9 mouse cellular contexts compared by ENCODE assay signal in genomic region chr7:112856121-112856571, GRCm38 (mm10).
A peak's percentile ranks its signal among the peaks of the same experiment; 100 is the strongest.
DNase-seq lines count a peak whose midpoint lies in the region; ATAC-seq lines count a peak whose summit lies in the region.
"Had no signal": no experiment of that assay in that cellular context is flagged by ENCODE, and none has a peak within 500 bp of the region (broad histone marks: within the 10 kb centered on the region; RNA-seq: fewer than 3 reads in every experiment).

No protein-coding gene starts in this region.

- H3K36me3 ChIP-seq in heart, embryonic 12.5 days = peaks cover 30% of the 10 kb centered on the region
- H3K36me3 ChIP-seq in limb, embryonic 13.5 days = peaks cover 24% of the 10 kb centered on the region

- WGBS in heart, embryonic 12.5 days = 38% methylated on average over 7 of the region's 7 CpGs
- WGBS in limb, embryonic 13.5 days = 34% methylated on average over 7 of the region's 7 CpGs

- H3K27me3 ChIP-seq in heart, embryonic 12.5 days (replicated peaks) = no peaks in the 10 kb centered on the region
- no peaks in the 10 kb centered on the region for H3K27me3 ChIP-seq in limb, embryonic 13.5 days
- H3K27me3 ChIP-seq: midbrain, embryonic 12.5 days had no signal

- no peak overlapping the region for H3K4me3 ChIP-seq in heart, embryonic 12.5 days
- H3K4me3 ChIP-seq in limb, embryonic 13.5 days = no peak overlapping the region
- H3K4me3 ChIP-seq: midbrain, embryonic 12.5 days had no signal

- DNase-seq in lung, postnatal 10 days = peak; percentile 16
- DNase-seq in lung, adult 18-20 months = no peak
- DNase-seq in cerebellum, postnatal 10 days = peak; percentile 97 to 98
- no peak for DNase-seq in urinary bladder, postnatal 36 days (ENCODE audit: low spot score in 2 of 2)
- DNase-seq in embryo, embryonic 10.5 days (ENCODE audit: low spot score) = no peak
- no peak for DNase-seq in thymus, postnatal 0 days (ENCODE audit: low spot score)

- no peak overlapping the region for H3K9ac ChIP-seq in heart, embryonic 12.5 days
- no peak overlapping the region for H3K9ac ChIP-seq in limb, embryonic 13.5 days
- H3K9ac ChIP-seq: midbrain, embryonic 12.5 days had no signal

- no peak overlapping the region for H3K4me2 ChIP-seq in heart, embryonic 12.5 days
- no peak overlapping the region for H3K4me2 ChIP-seq in limb, embryonic 13.5 days (replicated peaks)
- H3K4me2 ChIP-seq: midbrain, embryonic 12.5 days had no signal

- H3K27ac ChIP-seq in heart, embryonic 12.5 days (ENCODE audit: poor library complexity, severe bottlenecking) = 0 out of 2 replicates have a peak overlapping the region, but pooled peaks have one; percentile 42
- peak overlapping the region; percentile 10; the same call in 1 of the 2 replicates for H3K27ac ChIP-seq in limb, embryonic 13.5 days
- H3K27ac ChIP-seq: midbrain, embryonic 12.5 days had no signal

- no peaks in the 10 kb centered on the region for H3K9me3 ChIP-seq in heart, embryonic 12.5 days (replicated peaks)
- H3K9me3 ChIP-seq in limb, embryonic 13.5 days = no peaks in the 10 kb centered on the region
- H3K9me3 ChIP-seq: midbrain, embryonic 12.5 days had no signal

- no peak for ATAC-seq in heart, embryonic 12.5 days (ENCODE audit: insufficient number of reproducible peaks, low FRiP score)
- ATAC-seq in limb, embryonic 13.5 days (ENCODE audit: low FRiP score, low read depth) = no peak

- peaks cover 47% of the 10 kb centered on the region for H3K4me1 ChIP-seq in heart, embryonic 12.5 days (replicated peaks)
- peaks cover 41% of the 10 kb centered on the region for H3K4me1 ChIP-seq in limb, embryonic 13.5 days

Comparison
In these comparisons a context has a peak if more than half of its experiments do, and no peak if none do; other contexts are left out.
1. DNase-seq: peak in lung, postnatal 10 days (single experiment) and cerebellum, postnatal 10 days (2 of 2); none in lung, adult 18-20 months (0 of 2), urinary bladder, postnatal 36 days (0 of 2), embryo, embryonic 10.5 days (single experiment) and thymus, postnatal 0 days (single experiment).